Mouse (Mus musculus): ENCODE measurements around the gene Krtap4-16.
A peak's percentile ranks its signal among the peaks of the same experiment; 100 is the strongest.
"Not testable (repeated sequence)": the region's sequence is repeated elsewhere in the genome, so short reads cannot be mapped to it uniquely, and the experiment has no call there.

The Krtap4-16 gene

DNA sequence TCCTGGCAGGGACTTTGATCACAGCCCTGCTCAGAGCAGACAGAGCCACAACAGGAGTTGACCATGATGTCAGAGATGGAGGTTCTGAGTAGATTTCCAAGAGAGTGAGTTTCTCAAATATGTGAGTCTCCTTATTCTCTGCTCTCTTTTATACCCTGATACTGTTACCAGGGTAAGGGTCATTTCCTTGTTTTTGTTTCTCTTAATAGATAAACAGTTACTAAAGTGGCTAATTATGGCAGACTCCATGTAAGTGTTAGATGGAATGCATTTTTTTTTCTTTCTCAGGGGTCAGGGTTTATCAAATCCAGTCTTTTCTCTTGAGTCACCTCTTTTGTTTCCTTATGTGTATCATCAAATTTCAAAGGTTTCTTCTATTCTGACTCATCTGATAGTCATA is at the start of gene Krtap4-16:
Gene Krtap4-16, minus strand, starts transcription at position 101 of the 400 bp plus-strand sequence.
- DNase-seq (ENCODE audit: low read depth, low spot score) = no peak

DNA sequence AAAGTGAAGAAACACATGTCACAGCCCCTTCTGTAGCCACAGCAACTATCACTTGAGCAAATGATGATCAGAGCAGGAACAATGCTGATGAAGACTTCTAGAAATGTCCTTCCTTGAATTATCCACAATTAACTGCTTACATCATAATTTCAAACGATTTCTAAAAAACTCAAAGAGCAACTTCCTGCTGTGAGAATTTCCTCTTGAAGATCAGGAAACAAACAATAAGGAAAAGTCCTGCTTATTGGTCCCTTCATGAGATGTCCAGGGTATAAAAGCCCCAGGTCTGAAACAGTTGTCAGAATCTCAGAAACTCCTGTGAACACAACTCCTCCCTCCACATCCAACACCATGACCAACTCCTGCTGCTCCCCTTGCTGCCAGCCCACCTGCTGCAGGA is 27.5 kb upstream of the Krtap4-16 start, which contains the start of gene Gm11567:
Gene Gm11567, plus strand, starts transcription at position 301 of the 400 bp plus-strand sequence.
- not testable (repeated sequence) for DNase-seq (ENCODE audit: low read depth, low spot score)

DNA sequence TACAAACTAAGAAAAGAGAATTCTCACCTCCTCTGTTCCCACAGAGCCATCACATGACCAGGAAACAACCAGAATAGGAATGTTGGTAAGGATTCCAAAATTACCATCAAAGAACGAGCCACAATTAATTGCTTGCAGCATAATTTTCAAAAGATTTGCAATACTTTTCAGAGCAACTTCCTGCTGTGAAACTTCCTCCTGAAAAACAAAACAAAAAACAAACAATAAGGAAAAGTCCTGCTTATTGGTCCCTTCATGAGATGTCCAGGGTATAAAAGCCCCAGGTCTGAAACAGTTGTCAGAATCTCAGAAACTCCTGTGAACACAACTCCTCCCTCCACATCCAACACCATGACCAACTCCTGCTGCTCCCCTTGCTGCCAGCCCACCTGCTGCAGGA is 21.7 kb upstream of the Krtap4-16 start, which contains the start of gene Krtap9-1:
Gene Krtap9-1, plus strand, starts transcription at position 301 of the 400 bp plus-strand sequence.
- not testable (repeated sequence) for DNase-seq (ENCODE audit: low read depth, low spot score)

DNA sequence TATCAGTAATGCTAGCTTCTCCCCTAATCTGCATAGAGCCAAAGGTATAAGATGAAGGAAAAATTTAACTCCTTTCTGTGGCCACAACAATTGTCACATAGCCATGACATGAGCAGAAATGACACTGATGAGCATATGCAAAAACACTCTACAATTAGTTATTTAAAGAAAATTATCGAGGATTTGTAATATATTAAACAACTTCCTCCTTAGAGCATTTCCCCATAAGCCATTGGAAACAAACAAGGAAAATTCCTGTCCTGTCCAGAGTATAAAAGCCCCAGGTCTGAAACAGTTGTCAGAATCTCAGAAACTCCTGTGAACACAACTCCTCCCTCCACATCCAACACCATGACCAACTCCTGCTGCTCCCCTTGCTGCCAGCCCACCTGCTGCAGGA is 12.8 kb upstream of the Krtap4-16 start, which contains the start of gene Gm11559:
Gene Gm11559, plus strand, starts transcription at position 301 of the 400 bp plus-strand sequence.
- not testable (repeated sequence) for DNase-seq (ENCODE audit: low read depth, low spot score)

DNA sequence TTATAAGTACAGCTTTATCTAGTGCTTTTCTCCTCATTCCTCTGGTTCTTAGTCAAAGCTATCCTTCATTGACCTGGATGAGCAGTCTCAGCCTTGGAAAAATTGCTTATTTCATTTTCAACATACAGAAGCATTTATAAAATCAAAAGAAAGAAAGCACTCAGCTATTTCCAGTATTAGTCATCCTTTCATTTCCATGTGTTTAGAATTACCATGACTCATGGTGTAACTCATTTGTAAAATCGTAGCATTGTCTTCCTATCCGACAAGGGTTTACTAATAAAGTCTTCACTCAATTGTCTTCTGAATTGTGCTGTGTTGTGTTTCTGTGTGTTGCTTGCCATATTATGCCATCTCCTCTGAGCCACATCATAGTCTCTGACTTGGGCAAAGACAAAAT is 7.4 kb upstream of the Krtap4-16 start:
- no peak for DNase-seq (ENCODE audit: low read depth, low spot score)

DNA sequence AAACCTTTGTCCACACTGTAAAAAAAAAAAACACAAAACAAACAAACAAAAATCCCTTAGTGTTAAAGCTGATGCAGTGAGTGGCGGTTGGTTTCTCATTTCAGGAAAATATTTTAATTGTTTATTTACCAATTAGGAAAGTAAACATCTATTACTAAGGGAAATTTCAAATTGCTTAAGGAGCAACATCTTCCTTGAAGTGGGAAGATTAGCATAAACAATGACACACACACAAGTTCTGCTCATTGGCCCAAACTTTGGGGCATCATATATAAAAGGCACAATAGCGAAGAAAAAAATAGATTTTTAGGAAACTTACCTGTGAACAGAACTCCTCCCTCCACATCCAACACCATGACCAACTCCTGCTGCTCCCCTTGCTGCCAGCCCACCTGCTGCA is 6.2 kb upstream of the Krtap4-16 start, which contains the start of gene Gm11568:
Gene Gm11568, plus strand, starts transcription at position 301 of the 400 bp plus-strand sequence.
- no peak for DNase-seq (ENCODE audit: low read depth, low spot score)

DNA sequence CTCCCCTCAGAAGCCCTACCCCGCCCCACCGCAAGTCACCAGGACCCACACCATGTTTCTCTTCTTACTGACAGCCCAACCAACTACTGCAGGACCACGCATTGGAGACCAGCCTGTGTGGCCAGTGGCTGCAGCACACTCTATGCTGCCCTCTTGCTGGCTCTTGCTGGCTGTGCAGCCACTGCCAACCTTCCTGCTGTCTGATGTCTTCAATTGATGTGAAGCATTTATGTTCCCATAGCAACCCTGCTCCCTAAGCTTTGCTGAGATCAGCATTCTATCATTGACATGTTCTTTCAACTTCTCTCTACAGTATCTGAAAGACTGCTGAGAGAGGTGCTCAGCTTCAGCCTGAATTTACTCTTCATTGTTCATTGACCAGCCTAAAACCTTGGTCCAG is 2.7 kb upstream of the Krtap4-16 start:
- peak; percentile 1 for DNase-seq (ENCODE audit: low read depth, low spot score)

DNA sequence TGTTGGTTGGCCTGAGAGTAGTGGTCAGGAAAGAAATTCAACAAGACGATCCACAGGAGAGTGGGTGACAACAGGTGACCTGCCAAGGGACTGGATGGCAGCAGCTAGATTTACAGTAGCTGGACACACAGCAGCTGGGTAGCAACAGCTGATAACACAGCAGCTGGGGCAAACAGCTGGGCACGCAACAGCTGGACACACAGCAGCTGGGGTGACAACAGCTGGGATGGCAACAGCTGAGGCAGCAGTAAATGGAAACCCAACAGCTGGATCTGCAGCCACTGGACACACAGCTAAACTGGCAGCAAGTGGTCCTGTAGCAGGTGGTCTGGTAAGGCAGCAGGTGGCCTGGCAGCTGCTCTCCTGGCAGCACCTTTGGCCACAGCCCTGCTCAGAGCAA is 4.7 kb downstream of the Krtap4-16 start:
- no peak for DNase-seq (ENCODE audit: low read depth, low spot score)

DNA sequence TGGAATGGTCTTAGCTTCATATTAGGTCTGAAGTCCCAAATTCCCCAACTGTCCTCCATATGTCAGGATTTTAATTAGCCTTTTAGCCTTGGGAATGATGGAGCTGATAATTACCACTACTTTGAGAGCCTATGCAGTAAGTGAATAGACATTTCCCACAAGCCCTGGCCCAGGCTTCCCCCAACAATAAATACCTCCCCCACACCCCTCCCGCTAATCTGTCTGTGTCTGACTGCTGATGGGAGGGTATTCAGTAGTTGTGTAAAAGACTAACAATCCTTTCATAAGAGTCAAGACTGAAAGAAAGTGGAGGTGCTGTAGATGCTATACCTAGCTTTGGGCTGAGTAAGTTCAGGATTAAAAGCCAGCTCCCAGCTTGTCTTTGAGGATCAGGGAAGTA is 9.2 kb downstream of the Krtap4-16 start:
- no peak for DNase-seq (ENCODE audit: low read depth, low spot score)

DNA sequence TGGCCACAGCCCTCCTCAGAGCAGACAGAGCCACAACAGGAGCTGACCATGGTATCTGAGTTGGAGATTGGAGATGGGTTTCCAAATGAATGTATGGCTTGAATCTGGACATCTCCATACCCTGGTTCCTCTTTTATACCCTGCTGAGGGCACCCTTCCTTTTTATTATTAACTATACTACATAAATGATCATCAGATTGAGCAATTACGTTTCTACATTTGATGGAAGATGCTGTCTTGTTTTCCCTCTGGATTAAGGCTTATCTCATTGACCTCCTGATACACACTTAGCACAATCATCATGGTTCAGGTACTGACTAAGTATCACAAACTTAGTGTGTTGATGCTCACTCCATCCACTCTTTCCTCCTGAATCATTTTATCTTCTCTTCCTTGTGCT is 13.4 kb downstream of the Krtap4-16 start, which contains the start of gene 2300003K06Rik:
Gene 2300003K06Rik, minus strand, starts transcription at position 101 of the 400 bp plus-strand sequence.
- DNase-seq (ENCODE audit: low read depth, low spot score) = no peak

DNA sequence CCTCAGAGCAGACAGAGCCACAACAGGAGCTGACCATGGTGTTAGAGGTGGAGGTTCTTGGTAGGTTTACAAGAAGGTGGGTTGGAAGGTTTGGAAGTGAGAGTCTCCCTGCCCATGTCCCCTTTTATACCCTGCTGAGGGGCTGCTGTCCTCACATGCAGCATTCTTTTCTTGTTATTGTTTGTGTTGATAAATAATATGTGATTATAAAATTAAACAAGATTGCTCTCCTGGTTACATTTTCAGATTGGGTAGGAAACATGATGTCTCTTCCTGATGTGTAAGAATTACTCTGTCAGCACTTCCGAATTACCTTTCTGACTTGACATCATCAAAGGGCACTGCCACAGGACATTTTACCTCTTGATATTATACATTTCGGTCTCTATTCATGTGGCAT is 35.8 kb downstream of the Krtap4-16 start, which contains the start of gene Gm11564:
Gene Gm11564, minus strand, starts transcription at position 101 of the 400 bp plus-strand sequence.
- DNase-seq (ENCODE audit: low read depth, low spot score) = not testable (repeated sequence)

DNA sequence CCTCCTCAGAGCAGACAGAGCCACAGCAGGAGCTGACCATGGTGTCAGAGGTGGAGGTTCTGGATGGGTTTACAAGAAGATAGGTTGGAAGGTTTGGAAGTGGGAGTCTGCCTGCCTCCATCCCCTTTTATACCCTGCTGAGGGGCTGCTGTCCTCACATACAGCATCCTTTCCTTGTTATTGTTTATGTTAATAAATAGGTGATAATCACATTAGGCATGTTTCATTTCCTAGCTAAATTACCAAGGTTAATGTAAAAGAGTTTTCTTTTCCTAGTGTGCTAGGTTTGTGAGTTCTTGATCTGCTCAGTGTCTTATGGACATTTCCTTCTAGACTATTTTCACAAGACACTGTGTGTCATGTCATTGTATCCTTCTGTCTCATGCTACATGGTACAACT is 41.6 kb downstream of the Krtap4-16 start, which contains the start of gene Krtap4-13:
Gene Krtap4-13, minus strand, starts transcription at position 101 of the 400 bp plus-strand sequence.
- not testable (repeated sequence) for DNase-seq (ENCODE audit: low read depth, low spot score)

DNA sequence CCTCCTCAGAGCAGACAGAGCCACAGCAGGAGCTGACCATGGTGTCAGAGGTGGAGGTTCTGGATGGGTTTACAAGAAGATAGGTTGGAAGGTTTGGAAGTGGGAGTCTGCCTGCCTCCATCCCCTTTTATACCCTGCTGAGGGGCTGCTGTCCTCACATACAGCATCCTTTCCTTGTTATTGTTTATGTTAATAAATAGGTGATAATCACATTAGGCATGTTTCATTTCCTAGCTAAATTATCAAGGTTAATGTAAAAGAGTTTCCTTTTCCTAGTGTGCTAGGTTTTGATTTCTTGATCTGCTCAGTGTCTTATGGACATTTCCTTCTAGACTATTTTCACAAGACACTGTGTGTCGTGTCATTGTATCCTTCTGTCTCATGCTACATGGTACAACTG is 47.1 kb downstream of the Krtap4-16 start, which contains the start of gene Gm11554:
Gene Gm11554, minus strand, starts transcription at position 101 of the 400 bp plus-strand sequence.
- DNase-seq (ENCODE audit: low read depth, low spot score) = not testable (repeated sequence)

Data from embryo, embryonic 11.5 days (tissue).